Mouse (Mus musculus) lung, postnatal 0 days (tissue): ENCODE data around the gene Ibtk. TPM values are rescaled to one million over a fixed set of nuclear protein-coding genes. Genes with fewer than 3 reads are reported as not detected.

Experiments
- ATAC-seq: fragments of 200-750 bp; cut with Nextera tagmentation; 2 replicates; pipeline ENCODE4 v1.8.0; 2017; ENCODE audit warnings: moderate library complexity
- DNase-seq: peaks from one replicate; pipeline ENCODE4 v3.0.0-alpha.2; 2016; ENCODE audit warnings: low spot score
- H3K27ac ChIP-seq: fragments of 300-500 bp; sonication (generic); 2 replicates; pipeline ENCODE4 v1.5.1; 2014; ENCODE audit warnings: antibody characterized with exemption, mild to moderate bottlenecking, low read length, mixed read lengths
- H3K27me3 ChIP-seq: fragments of 300-500 bp; sonication (generic); replicated peaks from 2 replicates; pipeline ENCODE4 v1.6.1; 2014; ENCODE audit warnings: low read length, mixed read lengths; ENCODE audit not compliant: insufficient read depth
- H3K36me3 ChIP-seq: fragments of 300-500 bp; sonication (generic); 2 replicates; pipeline ENCODE4 v1.6.1; 2014; ENCODE audit warnings: low read length, mixed read lengths; ENCODE audit not compliant: insufficient read depth
- H3K4me1 ChIP-seq: fragments of 300-500 bp; sonication (generic); 2 replicates; pipeline ENCODE4 v1.6.1; 2014; ENCODE audit warnings: antibody characterized with exemption, low read depth, low read length, mixed read lengths; ENCODE audit not compliant: insufficient read depth
- H3K4me2 ChIP-seq: fragments of 300-500 bp; sonication (generic); replicated peaks from 2 replicates; pipeline ENCODE4 v1.6.1; 2014; ENCODE audit warnings: low read depth, mild to moderate bottlenecking, low read length, moderate library complexity, mixed read lengths
- H3K4me3 ChIP-seq: fragments of 300-500 bp; sonication (generic); 2 replicates; pipeline ENCODE4 v1.5.1; 2014; ENCODE audit warnings: low read depth, low read length
- H3K9ac ChIP-seq: fragments of 300-500 bp; sonication (generic); replicated peaks from 2 replicates; pipeline ENCODE4 v1.6.1; 2014; ENCODE audit warnings: low read depth, mild to moderate bottlenecking
- H3K9me3 ChIP-seq: fragments of 300-500 bp; sonication (generic); 2 replicates; pipeline ENCODE4 v1.6.1; 2016; ENCODE audit warnings: low read length, mixed read lengths
- CTCF ChIP-seq: IDR thresholded peaks from 2 replicates; pipeline ENCODE4 v1.5.1; 2016; ENCODE audit warnings: antibody characterized with exemption, mild to moderate bottlenecking
- EP300 ChIP-seq: IDR thresholded peaks from 2 replicates; pipeline ENCODE4 v1.6.1; 2016; ENCODE audit warnings: antibody characterized with exemption, mild to moderate bottlenecking, control low read depth
- WGBS: fragments of 180-500 bp; shearing (Covaris S2); extraction: QIAGEN DNeasy Blood & Tissue Kit; methylation state at CpG from one replicate; pipeline ENCODE4 v1.1.7; 2014; 5-methylcytosine and 5-hydroxymethylcytosine counted together
- polyA plus RNA-seq: library from polyadenylated mRNA; unstranded; fragments of >200 nt; fragmentation: Nextera tagmentation; extraction: Ambion mirVana; gene quantifications from 2 replicates; pipeline ENCODE4 v1.2.1, GENCODE M21; 2015

The Ibtk gene
- polyA plus RNA-seq, 1 experiment from 2014 or later, result 12.0 TPM

DNA sequence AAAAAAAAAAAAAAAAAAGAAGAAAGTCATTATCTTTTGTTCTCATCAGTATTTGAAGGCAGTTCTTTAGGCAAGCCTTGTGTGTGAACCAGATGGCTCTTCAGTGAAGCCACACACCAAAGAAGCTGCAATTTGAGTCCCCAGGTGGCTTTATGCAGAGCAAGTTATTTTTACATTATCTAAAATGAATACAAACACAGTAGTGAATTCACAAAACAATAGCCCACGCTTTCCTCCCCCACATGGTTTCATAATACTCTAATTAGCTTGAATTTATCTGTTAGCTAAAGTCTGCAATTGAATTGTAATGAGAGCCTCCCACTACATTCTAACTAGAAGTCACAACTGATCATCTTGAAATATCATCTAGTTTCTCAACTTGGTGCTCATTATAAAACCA is 84.8 kb downstream of the Ibtk start:
- no peaks in the 10 kb centered on the region for H3K4me1 ChIP-seq
- ATAC-seq (no peak), DNase-seq (no peak)
- no peaks in the 10 kb centered on the region for H3K27me3 ChIP-seq
- H3K27ac ChIP-seq, result no peak overlapping the region
- H3K4me2 ChIP-seq, result no peak overlapping the region
- 75% methylated on average over 1 of the region's 1 CpGs for WGBS
- H3K4me3 ChIP-seq, result no peak overlapping the region
- no peaks in the 10 kb centered on the region for H3K9me3 ChIP-seq
- H3K36me3 ChIP-seq, result no peaks in the 10 kb centered on the region
- H3K9ac ChIP-seq, result no peak overlapping the region
- TF ChIP-seq CTCF (no peak), EP300 (no peak)

DNA sequence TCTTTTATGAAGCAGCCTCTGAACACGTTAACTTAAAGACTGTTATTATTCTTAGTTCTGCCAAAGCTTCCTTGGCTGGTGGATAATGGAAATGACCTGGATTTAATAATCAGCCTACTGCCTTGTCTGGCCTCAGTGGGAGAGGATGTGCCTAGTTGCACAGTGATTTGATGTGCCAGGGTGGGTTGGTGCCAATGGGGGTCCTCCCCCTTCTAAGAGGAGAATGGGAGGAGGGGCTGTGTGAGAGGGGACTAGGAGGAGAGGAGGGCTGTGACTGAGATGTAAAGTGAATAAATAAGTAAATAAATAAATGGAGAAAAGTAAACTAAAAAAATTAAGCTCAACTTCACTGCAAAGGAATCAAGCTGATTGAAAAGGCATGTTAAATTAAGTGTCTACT is 85.3 kb downstream of the Ibtk start:
- no peak for ATAC-seq
- Histone ChIP-seq H3K9ac (no peak overlapping the region), H3K27me3 (no peaks in the 10 kb centered on the region), H3K4me2 (no peak overlapping the region), H3K4me1 (no peaks in the 10 kb centered on the region), H3K9me3 (no peaks in the 10 kb centered on the region), H3K36me3 (no peaks in the 10 kb centered on the region), H3K27ac (no peak overlapping the region), H3K4me3 (no peak overlapping the region)
- no peak for DNase-seq
- TF ChIP-seq CTCF (no peak), EP300 (no peak)
- 80% methylated on average over 1 of the region's 1 CpGs for WGBS

DNA sequence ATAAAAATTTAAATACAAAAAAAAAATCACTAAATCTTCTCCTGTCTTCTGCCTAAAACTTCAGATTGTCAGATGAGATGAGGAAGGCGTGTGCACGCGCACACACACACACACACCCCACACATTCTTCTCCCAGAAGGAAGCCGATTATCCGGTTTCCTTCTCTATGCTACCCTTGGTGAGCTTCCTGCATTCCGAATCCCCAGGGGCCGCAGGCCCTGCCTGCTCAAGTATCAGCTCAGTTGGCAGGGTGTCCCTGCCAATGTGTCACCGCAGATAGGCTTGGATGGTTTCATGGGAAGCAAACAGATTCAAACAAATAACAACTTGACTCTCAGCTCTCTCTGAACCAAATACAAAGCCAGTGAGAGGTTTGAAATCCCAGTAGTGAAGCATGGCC is 86.0 kb downstream of the Ibtk start:
- H3K27ac ChIP-seq, result no peak overlapping the region
- no peak overlapping the region for H3K9ac ChIP-seq
- no peaks in the 10 kb centered on the region for H3K4me1 ChIP-seq
- no peaks in the 10 kb centered on the region for H3K36me3 ChIP-seq
- no peaks in the 10 kb centered on the region for H3K9me3 ChIP-seq
- no peak overlapping the region for H3K4me2 ChIP-seq
- peak; percentile 10 for DNase-seq
- no peak; the same call in 1 of the 2 replicates for ATAC-seq
- no peak for TF ChIP-seq EP300
- no peaks in the 10 kb centered on the region for H3K27me3 ChIP-seq
- 12% methylated on average over 8 of the region's 8 CpGs for WGBS
- no peak overlapping the region for H3K4me3 ChIP-seq

DNA sequence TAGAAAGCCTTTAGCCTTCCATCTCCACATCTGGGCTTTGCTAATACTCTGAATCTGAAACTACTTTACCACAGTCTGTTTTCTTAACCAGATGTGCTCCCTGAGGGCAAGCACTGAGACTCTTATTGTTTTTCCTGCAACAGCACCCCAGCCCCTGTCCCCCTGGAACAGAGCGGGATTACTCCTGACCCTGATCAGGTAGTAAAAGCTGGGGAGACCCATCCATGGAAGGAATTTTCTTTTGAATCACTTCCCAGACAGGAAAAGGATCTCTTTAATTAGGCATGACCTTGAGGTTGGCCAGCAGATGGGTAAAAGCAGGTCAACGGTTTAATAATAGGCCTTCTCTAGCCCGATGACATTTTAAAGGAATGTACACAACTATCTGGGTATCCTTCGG is 95.7 kb downstream of the Ibtk start:
- no peaks in the 10 kb centered on the region for H3K36me3 ChIP-seq
- no peak overlapping the region for H3K4me3 ChIP-seq
- H3K9me3 ChIP-seq, result peaks cover 2% of the 10 kb centered on the region; the same call in 1 of the 2 replicates
- ATAC-seq, result no peak
- H3K9ac ChIP-seq, result no peak overlapping the region
- 70% methylated on average over 4 of the region's 4 CpGs for WGBS
- no peaks in the 10 kb centered on the region for H3K4me1 ChIP-seq
- TF ChIP-seq CTCF (no peak), EP300 (no peak)
- H3K4me2 ChIP-seq, result no peak overlapping the region
- no peak overlapping the region for H3K27ac ChIP-seq
- DNase-seq, result no peak
- no peaks in the 10 kb centered on the region for H3K27me3 ChIP-seq

GRCm38 (mm10) chr9:85638276-85638675 is 110.9 kb downstream of the Ibtk start:
- H3K27me3 ChIP-seq, result no peaks in the 10 kb centered on the region
- TF ChIP-seq CTCF, result no peak
- TF ChIP-seq EP300, result no peak
- no peaks in the 10 kb centered on the region for H3K36me3 ChIP-seq
- DNase-seq, result no peak
- H3K9ac ChIP-seq, result no peak overlapping the region
- no peaks in the 10 kb centered on the region for H3K9me3 ChIP-seq
- H3K4me2 ChIP-seq, result no peak overlapping the region
- no peak overlapping the region for H3K4me3 ChIP-seq
- H3K27ac ChIP-seq, result no peak overlapping the region
- no peaks in the 10 kb centered on the region for H3K4me1 ChIP-seq
- 53% methylated on average over 2 of the region's 2 CpGs for WGBS
- ATAC-seq, result no peak

Other genes starting within 250 kb of the Ibtk start
- gene Tpbg, start 93.0 kb upstream of the Ibtk start, polyA plus RNA-seq, result 4.4 and 4.7 TPM in 2 replicates